Mouse (Mus musculus) midbrain, postnatal 0 days (tissue): Measurements from ENCODE around the gene Acyp1. TPM values are rescaled to one million over a fixed set of nuclear protein-coding genes. Genes with fewer than 3 reads are reported as not detected.
A peak's percentile ranks its signal among the peaks of the same experiment; 100 is the strongest.

Experiments used
- ATAC-seq: fragments of 200-750 bp; cut with Nextera tagmentation; 2 replicates; pipeline ENCODE4 v1.8.0; 2017; ENCODE audit warnings: moderate number of reproducible peaks, mild to moderate bottlenecking, moderate TSS enrichment, moderate library complexity; ENCODE audit not compliant: low FRiP score
- DNase-seq: peaks from one replicate; pipeline ENCODE4 v3.0.0-alpha.2; 2015; ENCODE audit warnings: low spot score
- H3K27ac ChIP-seq: fragments of 300-500 bp; sonication (generic); 2 replicates; pipeline ENCODE4 v1.5.1; 2014; ENCODE audit warnings: low read depth, mild to moderate bottlenecking, low read length, mixed read lengths
- H3K27me3 ChIP-seq: fragments of 300-500 bp; sonication (generic); 2 replicates; pipeline ENCODE4 v1.6.1; 2014; ENCODE audit warnings: low read length, control low read depth, mixed read lengths; ENCODE audit not compliant: insufficient read depth
- H3K36me3 ChIP-seq: fragments of 300-500 bp; sonication (generic); 2 replicates; pipeline ENCODE4 v1.6.1; 2014; ENCODE audit warnings: low read length, control low read depth, mixed read lengths; ENCODE audit not compliant: insufficient read depth
- H3K4me1 ChIP-seq: fragments of 300-500 bp; sonication (generic); 2 replicates; pipeline ENCODE4 v1.6.1; 2014; ENCODE audit warnings: mild to moderate bottlenecking, control low read depth, antibody characterized with exemption, low read length, mixed read lengths; ENCODE audit not compliant: insufficient read depth
- H3K4me2 ChIP-seq: fragments of 300-500 bp; sonication (generic); 2 replicates; pipeline ENCODE4 v1.6.1; 2014; ENCODE audit warnings: low read depth, mild to moderate bottlenecking, low read length, mixed read lengths; ENCODE audit not compliant: poor library complexity, severe bottlenecking
- H3K4me3 ChIP-seq: fragments of 300-500 bp; sonication (generic); 2 replicates; pipeline ENCODE4 v1.5.1; 2014; ENCODE audit warnings: low read depth, mild to moderate bottlenecking, low read length, moderate library complexity
- H3K9ac ChIP-seq: fragments of 300-500 bp; sonication (generic); replicated peaks from 2 replicates; pipeline ENCODE4 v1.6.1; 2014; ENCODE audit warnings: mild to moderate bottlenecking, low read length, moderate library complexity, mixed read lengths; ENCODE audit not compliant: poor library complexity, severe bottlenecking
- H3K9me3 ChIP-seq: fragments of 300-500 bp; sonication (generic); 2 replicates; pipeline ENCODE4 v1.6.1; 2016; ENCODE audit warnings: low read length, control low read depth
- CTCF ChIP-seq: IDR thresholded peaks from 2 replicates; pipeline ENCODE4 v1.5.1; 2016; ENCODE audit warnings: antibody characterized with exemption, mild to moderate bottlenecking
- WGBS: fragments of 180-500 bp; shearing (Covaris S2); extraction: QIAGEN DNeasy Blood & Tissue Kit; methylation state at CpG from one replicate; pipeline ENCODE4 v1.1.7; 2014; 5-methylcytosine and 5-hydroxymethylcytosine counted together
- polyA plus RNA-seq: library from polyadenylated mRNA; unstranded; fragments of >200 nt; fragmentation: Nextera tagmentation; extraction: Ambion mirVana; gene quantifications from 2 replicates; pipeline ENCODE4 v1.2.1, GENCODE M21; 2015
- total RNA-seq: library from RNA; depleted of rRNA; stranded (reverse); fragments of >200 nt; gene quantifications from 2 replicates; pipeline ENCODE4 v1.2.3, GENCODE M21; 2014

Gene Acyp1
- total and polyA plus RNA-seq, 2 experiments from 2014 or later: 23.2 to 40.3 TPM

DNA sequence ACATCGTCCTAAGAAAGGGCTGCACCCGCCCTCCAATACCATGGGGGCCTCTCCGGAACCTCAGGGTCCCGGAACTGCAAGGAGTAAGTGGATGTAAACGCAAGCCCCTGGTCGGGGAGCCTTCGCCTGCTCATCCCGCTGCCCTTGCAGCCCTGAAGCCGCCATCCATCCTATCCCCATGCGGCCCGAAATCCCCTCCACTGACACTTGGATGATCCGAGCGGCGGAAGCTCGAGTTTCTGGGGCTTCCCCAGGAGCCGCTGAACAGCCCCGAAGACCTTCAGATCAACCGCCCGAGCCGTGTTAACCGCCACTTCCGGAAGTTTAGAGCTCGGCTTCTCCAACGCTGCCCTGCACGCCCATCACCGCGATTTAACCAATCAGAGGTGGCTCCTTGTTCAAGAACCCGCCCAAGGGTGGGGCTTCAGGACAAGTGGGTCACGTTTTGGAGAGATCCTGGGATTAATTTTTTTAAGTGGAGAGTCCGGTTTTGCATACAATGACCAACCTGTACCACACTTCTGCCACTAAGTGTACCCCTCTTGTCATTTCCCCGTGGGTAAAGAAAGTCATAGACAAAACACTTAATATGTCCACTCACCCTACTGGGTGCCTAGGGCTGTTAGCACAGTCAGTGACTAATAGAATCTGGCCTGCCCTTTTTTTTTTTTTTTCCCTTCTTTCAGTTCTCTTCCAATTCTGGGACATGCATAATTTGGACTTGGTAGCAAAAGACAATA lies 8.0 kb downstream of the Acyp1 start:
- under 1% methylated on average over 31 of the region's 31 CpGs for WGBS
- H3K4me3 ChIP-seq: peak overlapping the region; percentile 59
- no peaks in the 10 kb centered on the region for H3K27me3 ChIP-seq
- no peaks in the 10 kb centered on the region for H3K9me3 ChIP-seq
- H3K4me1 ChIP-seq: peaks cover 2% of the 10 kb centered on the region; the same call in 1 of the 2 replicates
- peak overlapping the region; percentile 60 for H3K4me2 ChIP-seq
- no peak for TF ChIP-seq CTCF
- H3K36me3 ChIP-seq: no peaks in the 10 kb centered on the region
- H3K9ac ChIP-seq: peak overlapping the region; percentile 62
- H3K27ac ChIP-seq: peak overlapping the region; percentile 78
- DNase-seq: peak; percentile 97
- ATAC-seq: peak; percentile 98

- Histone ChIP-seq H3K27ac (peak overlapping the region; percentile 78; the same call in 1 of the 2 replicates), H3K4me3 (peak overlapping the region; percentile 59), H3K9ac (peak overlapping the region; percentile 62), H3K4me1 (peaks cover 2% of the 10 kb centered on the region; the same call in 1 of the 2 replicates), H3K4me2 (peak overlapping the region; percentile 60), H3K36me3 (no peaks in the 10 kb centered on the region), H3K9me3 (no peaks in the 10 kb centered on the region), H3K27me3 (no peaks in the 10 kb centered on the region)
- WGBS: 8% methylated on average over 10 of the region's 10 CpGs
- TF ChIP-seq CTCF: no peak
- DNase-seq (no peak), ATAC-seq (peak; percentile 47; the same call in 1 of the 2 replicates)
Observed at GRCm38 (mm10) chr12:85279396-85280080, 8.7 kb downstream of the Acyp1 start.

- Histone ChIP-seq H3K27me3 (no peaks in the 10 kb centered on the region), H3K4me2 (no peak overlapping the region), H3K4me1 (peaks cover 2% of the 10 kb centered on the region; the same call in 1 of the 2 replicates), H3K36me3 (no peaks in the 10 kb centered on the region), H3K27ac (no peak overlapping the region), H3K9me3 (no peaks in the 10 kb centered on the region), H3K4me3 (no peak overlapping the region), H3K9ac (no peak overlapping the region)
- ATAC-seq (no peak), DNase-seq (no peak)
- TF ChIP-seq CTCF: no peak
- 96% methylated on average over 10 of the region's 10 CpGs for WGBS
Observed at GRCm38 (mm10) chr12:85278919-85279318, 9.3 kb downstream of the Acyp1 start.

DNA sequence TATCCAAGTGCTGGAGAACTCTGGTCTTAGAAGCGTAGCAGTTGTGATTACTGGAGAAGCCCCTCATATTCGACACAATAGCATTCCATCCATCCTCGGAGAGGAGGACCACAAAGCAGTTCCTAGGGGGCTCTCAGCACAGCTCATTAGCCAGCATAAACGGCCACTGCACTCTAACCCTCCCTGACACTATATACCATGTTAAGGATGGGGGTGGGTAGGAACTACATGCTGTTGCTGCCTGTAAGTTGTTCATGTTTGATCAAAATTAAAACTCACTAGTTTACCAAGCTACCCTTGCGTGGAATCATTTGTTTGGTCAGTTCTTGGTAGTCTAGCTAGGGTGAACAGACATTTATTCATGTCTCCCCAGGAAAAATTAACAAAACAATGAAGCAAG lies 12.0 kb downstream of the Acyp1 start:
- no peak for TF ChIP-seq CTCF
- H3K27me3 ChIP-seq: no peaks in the 10 kb centered on the region
- peaks cover 2% of the 10 kb centered on the region; the same call in 1 of the 2 replicates for H3K4me1 ChIP-seq
- no peaks in the 10 kb centered on the region for H3K36me3 ChIP-seq
- no peak overlapping the region for H3K4me3 ChIP-seq
- no peaks in the 10 kb centered on the region for H3K9me3 ChIP-seq
- H3K9ac ChIP-seq: no peak overlapping the region
- H3K4me2 ChIP-seq: no peak overlapping the region
- H3K27ac ChIP-seq: no peak overlapping the region
- DNase-seq (no peak), ATAC-seq (no peak)
- WGBS: 76% methylated on average over 5 of the region's 5 CpGs

DNA sequence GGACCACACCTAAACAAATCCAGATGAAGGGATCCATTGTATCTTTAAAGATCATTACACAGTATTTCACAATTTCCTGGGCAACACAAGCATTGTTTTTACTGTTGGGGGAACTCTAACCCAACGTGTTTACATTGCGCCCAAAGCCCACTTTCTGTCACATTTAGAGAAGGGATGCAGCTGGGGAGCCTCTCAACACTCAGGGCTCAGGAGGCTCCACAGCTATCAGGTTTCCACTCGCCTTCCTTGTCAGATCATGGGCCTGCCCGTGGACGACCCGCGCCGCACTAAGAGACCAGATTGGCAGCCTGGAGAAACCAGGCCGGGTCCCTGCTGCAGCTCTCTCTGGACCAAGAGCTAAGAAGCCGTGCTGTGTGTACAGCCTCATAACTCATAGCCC lies 14.7 kb downstream of the Acyp1 start:
- no peak for TF ChIP-seq CTCF
- WGBS: 86% methylated on average over 10 of the region's 10 CpGs
- no peaks in the 10 kb centered on the region for H3K9me3 ChIP-seq
- no peaks in the 10 kb centered on the region for H3K27me3 ChIP-seq
- no peak overlapping the region for H3K4me3 ChIP-seq
- no peak for DNase-seq
- no peak overlapping the region for H3K27ac ChIP-seq
- no peaks in the 10 kb centered on the region for H3K4me1 ChIP-seq
- ATAC-seq: no peak
- H3K4me2 ChIP-seq: no peak overlapping the region
- H3K36me3 ChIP-seq: no peaks in the 10 kb centered on the region
- H3K9ac ChIP-seq: no peak overlapping the region

GRCm38 (mm10) chr12:85271843-85272206 lies 16.4 kb downstream of the Acyp1 start:
- WGBS: 81% methylated on average over 4 of the region's 4 CpGs
- Histone ChIP-seq H3K36me3 (no peaks in the 10 kb centered on the region), H3K27me3 (no peaks in the 10 kb centered on the region), H3K4me1 (no peaks in the 10 kb centered on the region), H3K4me3 (no peak overlapping the region), H3K27ac (no peak overlapping the region), H3K9ac (no peak overlapping the region), H3K9me3 (no peaks in the 10 kb centered on the region), H3K4me2 (no peak overlapping the region)
- DNase-seq: no peak
- no peak for ATAC-seq
- TF ChIP-seq CTCF: no peak
